Mouse (Mus musculus) liver, adult 2 months (tissue): ENCODE measurements at regions not wholly inside any gene's neighbourhood (a gene's known extent, or its start where the extent isn't known, plus 50 kb on each side); places are given as distances from the start of the nearest gene placed in this dataset.

Experiments
- CTCF ChIP-seq: fragments of 200-500 bp; IDR thresholded peaks from 2 replicates; pipeline ENCODE4 v1.5.1; 2011; ENCODE audit warnings: low read depth, low read length, control low read depth
- POLR2A ChIP-seq: fragments of 200-500 bp; IDR thresholded peaks from 2 replicates; pipeline ENCODE4 v1.6.1; 2011; ENCODE audit warnings: low read length, control low read depth; ENCODE audit not compliant: insufficient read depth; ENCODE audit errors: extremely low read depth

GRCm38 (mm10) chr13:31139686-31140085, 165.7 kb downstream of the Gm5447 start:
- no peak for TF ChIP-seq POLR2A
- TF ChIP-seq CTCF = no peak
